In genomic region chr1:58079689-58080088, GRCm38 (mm10) we compare ENCODE assay signal across 16 mouse cellular contexts. TPM values are rescaled to one million over a fixed set of nuclear protein-coding genes. Genes with fewer than 3 reads are reported as not detected.
DNase-seq lines count a peak whose midpoint lies in the region; ATAC-seq lines count a peak whose summit lies in the region.
"Had no signal": no experiment of that assay in that cellular context is flagged by ENCODE, and none has a peak within 500 bp of the region (broad histone marks: within the 10 kb centered on the region; RNA-seq: fewer than 3 reads in every experiment).

No protein-coding gene starts in this region.

- no peak overlapping the region for H3K27ac ChIP-seq in heart, embryonic 11.5 days (ENCODE audit: low read depth, low read length)
- H3K27ac ChIP-seq: forebrain, embryonic 10.5 days; limb, embryonic 10.5 days; macrophage had no signal

- no peak overlapping the region for H3K9ac ChIP-seq in heart, embryonic 11.5 days (ENCODE audit: low read depth, low read length)

- H3K4me2 ChIP-seq in heart, embryonic 11.5 days: no peak overlapping the region

- H3K4me1 ChIP-seq in heart, embryonic 11.5 days (ENCODE audit: control insufficient read depth, insufficient read depth, low read length): no peaks in the 10 kb centered on the region
- H3K4me1 ChIP-seq: forebrain, embryonic 10.5 days; limb, embryonic 10.5 days had no signal

- 83% methylated on average over 5 of the region's 5 CpGs for WGBS in heart, embryonic 11.5 days (ENCODE audit: insufficient replicate concordance)

- H3K4me3 ChIP-seq in heart, embryonic 11.5 days (ENCODE audit: low read depth, low read length): no peak overlapping the region
- H3K4me3 ChIP-seq: forebrain, embryonic 10.5 days; limb, embryonic 10.5 days had no signal

- H3K9me3 ChIP-seq in heart, embryonic 11.5 days (replicated peaks; ENCODE audit: control insufficient read depth, low read length): no peaks in the 10 kb centered on the region
- H3K9me3 ChIP-seq: forebrain, embryonic 10.5 days; limb, embryonic 10.5 days had no signal

- H3K27me3 ChIP-seq in heart, embryonic 11.5 days (ENCODE audit: control insufficient read depth, insufficient read depth, low read length): no peaks in the 10 kb centered on the region

- peak; percentile 19 for DNase-seq in adrenal gland, adult 2 months
- no peak for DNase-seq in adrenal gland, postnatal 14 days
- peak; percentile 22 for DNase-seq in heart, postnatal 4 days
- DNase-seq in thymus, postnatal 25 days: peak; percentile 5
- no peak for DNase-seq in thymus, postnatal 0 days (ENCODE audit: low spot score)
- no peak for DNase-seq in layer of hippocampus, adult 9-10 months (ENCODE audit: low spot score)
- DNase-seq: B cell, adult 2 months; gastrocnemius, postnatal 36 days; spleen, adult 18-20 months had no signal

- H3K36me3 ChIP-seq in heart, embryonic 11.5 days (ENCODE audit: control insufficient read depth, insufficient read depth, low read length): no peaks in the 10 kb centered on the region
- H3K36me3 ChIP-seq: forebrain, embryonic 10.5 days; limb, embryonic 10.5 days had no signal

- ATAC-seq in heart, embryonic 11.5 days (replicated peaks; ENCODE audit: insufficient number of reproducible peaks, low FRiP score, low TSS enrichment): no peak
- no peak for ATAC-seq in activated CD4-positive, CD25-positive, alpha-beta regulatory T cell, adult 4 months

RNA-seq across cellular contexts. Expression of gene Aox3, which starts 33.2 kb away (rescaled TPM):
- total RNA-seq in adrenal gland, adult 2 months (2021): 1 to 10 TPM; 4.2 to 9.4 TPM
- polyA plus RNA-seq in adrenal gland, adult 2 months (2012; rRNA removed): 0.42 and 0.55 TPM in 2 replicates
- total RNA-seq in adrenal gland, postnatal 14 days (2021): 2.7 and 8.4 TPM in 2 replicates
- total RNA-seq in heart, postnatal 4 days (2021): under 1 TPM; 0.14 to 0.26 TPM
- polyA plus RNA-seq in heart, embryonic 11.5 days (2014; fragmentation: Nextera tagmentation; extraction: Ambion mirVana): not detected in 2 replicates
- 0.18 and 0.30 TPM in 2 replicates for polyA plus RNA-seq in thymus, postnatal 0 days (2015; fragmentation: Nextera tagmentation; extraction: Ambion mirVana)
- not detected for polyA plus RNA-seq in activated CD4-positive, CD25-positive, alpha-beta regulatory T cell, adult 4 months (2017; shearing (Covaris generic))
- total RNA-seq: common myeloid progenitor, adult 5-6 weeks had no signal
- polyA plus RNA-seq: forebrain, embryonic 10.5 days; hindbrain, embryonic 11.5 days; macrophage had no signal

RNA-seq across cellular contexts. Expression of gene Aox1, which starts 50.0 kb away (rescaled TPM):
- 10 to 100 TPM; 35.1 to 58.0 TPM for total RNA-seq in adrenal gland, adult 2 months (2021)
- 9.1 and 10.7 TPM in 2 replicates for polyA plus RNA-seq in adrenal gland, adult 2 months (2012; rRNA removed)
- total RNA-seq in adrenal gland, postnatal 14 days (2021): 22.2 and 25.5 TPM in 2 replicates
- 1 to 10 TPM; 1.5 to 1.7 TPM for total RNA-seq in heart, postnatal 4 days (2021)
- polyA plus RNA-seq in heart, embryonic 11.5 days (2014; fragmentation: Nextera tagmentation; extraction: Ambion mirVana): 0.34 and 0.39 TPM in 2 replicates
- polyA plus RNA-seq in thymus, postnatal 0 days (2015; fragmentation: Nextera tagmentation; extraction: Ambion mirVana): 0.51 and 0.57 TPM in 2 replicates
- not detected for polyA plus RNA-seq in activated CD4-positive, CD25-positive, alpha-beta regulatory T cell, adult 4 months (2017; shearing (Covaris generic))
- total RNA-seq: common myeloid progenitor, adult 5-6 weeks had no signal

Comparison
In these comparisons a context has a peak if more than half of its experiments do, and no peak if none do; other contexts are left out.
1. DNase-seq: peak in adrenal gland, adult 2 months (single experiment), heart, postnatal 4 days (single experiment) and thymus, postnatal 25 days (single experiment); none in adrenal gland, postnatal 14 days (single experiment), thymus, postnatal 0 days (single experiment) and layer of hippocampus, adult 9-10 months (single experiment).